10 mouse cellular contexts compared by ENCODE assay signal in the genomic region with DNA sequence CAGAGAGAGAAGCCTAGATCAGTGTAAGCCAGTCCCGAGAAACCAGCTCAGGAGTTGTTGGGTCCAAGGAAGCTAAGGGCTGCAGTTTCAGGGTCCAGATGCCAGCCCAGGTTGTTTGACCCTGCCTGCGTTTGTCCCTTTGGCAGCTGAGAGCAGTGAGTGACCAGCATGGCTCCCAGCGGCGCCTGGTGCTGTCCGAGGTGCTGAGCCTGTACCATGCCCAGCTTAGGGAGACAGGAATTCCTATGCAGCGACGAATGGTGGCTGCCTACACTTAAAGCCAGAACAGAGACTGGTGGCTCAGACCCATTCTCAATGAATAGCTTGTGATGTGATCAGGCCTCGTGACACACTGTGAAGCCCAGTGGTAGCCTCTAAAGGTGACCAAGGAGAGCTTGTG. TPM values are rescaled to one million over a fixed set of nuclear protein-coding genes. Genes with fewer than 3 reads are reported as not detected.
A peak's percentile ranks its signal among the peaks of the same experiment; 100 is the strongest.
DNase-seq lines count a peak whose midpoint lies in the region.
"Had no signal": no experiment of that assay in that cellular context is flagged by ENCODE, and none has a peak within 500 bp of the region (broad histone marks: within the 10 kb centered on the region; RNA-seq: fewer than 3 reads in every experiment).

No protein-coding gene starts in this region.

- peak; percentile 26 for DNase-seq in gastrocnemius, adult 18-20 months (ENCODE audit: low spot score)
- no peak for DNase-seq in gastrocnemius, adult 8-10 months (ENCODE audit: low spot score in 2 of 2)
- peak; percentile 43 for DNase-seq in 416B (ENCODE audit: low read depth)
- peak; percentile 74 for DNase-seq in embryo, embryonic 9.5 days (ENCODE audit: extremely low spot score)
- DNase-seq in limb, embryonic 10.5 days (ENCODE audit: low spot score) = peak; percentile 89
- peak; percentile 35 for DNase-seq in testis, postnatal 14 days (ENCODE audit: low spot score)
- no peak for DNase-seq in frontal cortex, postnatal 25 days (ENCODE audit: low spot score in 2 of 2)
- no peak for DNase-seq in right cerebral cortex, postnatal 4 days

- H3K27me3 ChIP-seq in limb, embryonic 10.5 days (ENCODE audit: low read depth, poor library complexity, severe bottlenecking) = peaks cover 8% of the 10 kb centered on the region; the same call in 1 of the 2 replicates

- no peaks in the 10 kb centered on the region for H3K36me3 ChIP-seq in limb, embryonic 10.5 days
- H3K36me3 ChIP-seq: neural tube, embryonic 12.5 days had no signal

- H3K27ac ChIP-seq in limb, embryonic 10.5 days = no peak overlapping the region
- H3K27ac ChIP-seq: neural tube, embryonic 12.5 days had no signal

- H3K4me1 ChIP-seq in limb, embryonic 10.5 days = no peaks in the 10 kb centered on the region

- no peaks in the 10 kb centered on the region for H3K9me3 ChIP-seq in limb, embryonic 10.5 days (replicated peaks)
- H3K9me3 ChIP-seq: neural tube, embryonic 12.5 days had no signal

- WGBS in limb, embryonic 10.5 days = 2% methylated on average over 8 of the region's 8 CpGs

- no peak overlapping the region for H3K4me3 ChIP-seq in limb, embryonic 10.5 days
- H3K4me3 ChIP-seq: erythroblast, embryonic 14.5 days; neural tube, embryonic 12.5 days had no signal

RNA-seq across cellular contexts. Expression of a gene that starts 20.8 kb away (rescaled TPM):
- not detected for total RNA-seq in gastrocnemius, adult 18-20 months (2021)
- total RNA-seq in gastrocnemius, adult 8-10 months (2022) = not detected
- not detected in 2 replicates for polyA plus RNA-seq in limb, embryonic 10.5 days (2016; fragmentation: Nextera tagmentation; extraction: Ambion mirVana)
- polyA plus RNA-seq: erythroblast, embryonic 14.5 days had no signal

RNA-seq across cellular contexts. Expression of a gene that starts 30.8 kb away (rescaled TPM):
- not detected for total RNA-seq in gastrocnemius, adult 18-20 months (2021)
- under 1 TPM in 1 of 4 experiments, not detected in 3; 0.25 TPM for total RNA-seq in gastrocnemius, adult 8-10 months (2022)
- 0.38 and 0.73 TPM in 2 replicates for polyA plus RNA-seq in limb, embryonic 10.5 days (2016; fragmentation: Nextera tagmentation; extraction: Ambion mirVana)

RNA-seq across cellular contexts. Expression of a gene that starts 46.0 kb away (rescaled TPM):
- total RNA-seq in gastrocnemius, adult 18-20 months (2021) = 10 to 100 TPM; 31.7 to 36.7 TPM
- total RNA-seq in gastrocnemius, adult 8-10 months (2022) = 10 to 100 TPM; 33.7 to 41.1 (median 34.8) TPM
- 44.8 and 53.4 TPM in 2 replicates for polyA plus RNA-seq in limb, embryonic 10.5 days (2016; fragmentation: Nextera tagmentation; extraction: Ambion mirVana)

RNA-seq across cellular contexts. Expression of a gene that starts 46.1 kb away (rescaled TPM):
- total RNA-seq in gastrocnemius, adult 18-20 months (2021) = 10 to 100 TPM; 15.3 to 19.4 TPM
- 10 to 100 TPM; 13.2 to 17.8 (median 14.6) TPM for total RNA-seq in gastrocnemius, adult 8-10 months (2022)
- 33.7 and 40.0 TPM in 2 replicates for polyA plus RNA-seq in limb, embryonic 10.5 days (2016; fragmentation: Nextera tagmentation; extraction: Ambion mirVana)

Comparison
In these comparisons a context has a peak if more than half of its experiments do, and no peak if none do; other contexts are left out.
1. DNase-seq: peak in gastrocnemius, adult 18-20 months (single experiment), 416B (single experiment), embryo, embryonic 9.5 days (single experiment), limb, embryonic 10.5 days (single experiment) and testis, postnatal 14 days (single experiment); none in gastrocnemius, adult 8-10 months (0 of 2), frontal cortex, postnatal 25 days (0 of 2) and right cerebral cortex, postnatal 4 days (single experiment).